Mouse (Mus musculus) spleen, adult 2 months (tissue): ENCODE data around the gene Ppm1h.

Source experiments
- CTCF ChIP-seq: fragments of 200-500 bp; IDR thresholded peaks from 2 replicates; pipeline ENCODE4 v1.5.1; 2011; ENCODE audit warnings: mild to moderate bottlenecking, inconsistent platforms; ENCODE audit not compliant: insufficient read depth, insufficient read length, insufficient replicate concordance; ENCODE audit errors: extremely low read depth
- POLR2A ChIP-seq: fragments of 200-500 bp; IDR thresholded peaks from 2 replicates; pipeline ENCODE4 v1.6.1; 2011; ENCODE audit warnings: low read depth, low read length, inconsistent platforms

- TF ChIP-seq POLR2A (no peak), CTCF (no peak)
Measured at GRCm38 (mm10) chr10:122641263-122641795, 37.2 kb upstream of the Ppm1h start.
